Mouse (Mus musculus) limb, embryonic 13.5 days (tissue): ENCODE measurements around the gene Nccrp1. TPM values are rescaled to one million over a fixed set of nuclear protein-coding genes. Genes with fewer than 3 reads are reported as not detected.

ENCODE experiments used
- ATAC-seq: fragments of 200-750 bp; cut with Nextera tagmentation; 2 replicates; pipeline ENCODE4 v1.8.0; 2017; ENCODE audit warnings: low read depth, moderate number of reproducible peaks, moderate TSS enrichment; ENCODE audit not compliant: low FRiP score
- H3K27ac ChIP-seq: fragments of 300-500 bp; sonication (generic); 2 replicates; pipeline ENCODE4 v1.5.1; 2015; ENCODE audit warnings: inconsistent platforms, mild to moderate bottlenecking, moderate library complexity
- H3K27me3 ChIP-seq: fragments of 300-500 bp; sonication (generic); 2 replicates; pipeline ENCODE4 v1.6.1; 2015; ENCODE audit warnings: mild to moderate bottlenecking, inconsistent platforms
- H3K36me3 ChIP-seq: fragments of 300-500 bp; sonication (generic); 2 replicates; pipeline ENCODE4 v1.6.1; 2015; ENCODE audit warnings: inconsistent platforms, mild to moderate bottlenecking, moderate library complexity
- H3K4me1 ChIP-seq: fragments of 300-500 bp; sonication (generic); 2 replicates; pipeline ENCODE4 v1.6.1; 2015; ENCODE audit warnings: inconsistent platforms
- H3K4me2 ChIP-seq: fragments of 300-500 bp; sonication (generic); replicated peaks from 2 replicates; pipeline ENCODE4 v1.6.1; 2015; ENCODE audit warnings: inconsistent platforms, mild to moderate bottlenecking, moderate library complexity
- H3K4me3 ChIP-seq: fragments of 300-500 bp; sonication (generic); 2 replicates; pipeline ENCODE4 v1.5.1; 2015; ENCODE audit warnings: moderate library complexity, mild to moderate bottlenecking, inconsistent platforms
- H3K9ac ChIP-seq: fragments of 300-500 bp; sonication (generic); 2 replicates; pipeline ENCODE4 v1.6.1; 2015; ENCODE audit warnings: mild to moderate bottlenecking, inconsistent platforms
- H3K9me3 ChIP-seq: fragments of 300-500 bp; sonication (generic); 2 replicates; pipeline ENCODE4 v1.6.1; 2016; ENCODE audit warnings: inconsistent platforms
- WGBS: fragments of 180-500 bp; shearing (Covaris S2); methylation state at CpG from one replicate; pipeline ENCODE4 v1.1.7; 2015; 5-methylcytosine and 5-hydroxymethylcytosine counted together
- polyA plus RNA-seq: library from polyadenylated mRNA; unstranded; fragments of >200 nt; fragmentation: Nextera tagmentation; extraction: Ambion mirVana; gene quantifications from 2 replicates; pipeline ENCODE4 v1.2.1, GENCODE M21; 2015

Nccrp1 gene
- polyA plus RNA-seq, 1 experiment from 2014 or later, result not detected

DNA sequence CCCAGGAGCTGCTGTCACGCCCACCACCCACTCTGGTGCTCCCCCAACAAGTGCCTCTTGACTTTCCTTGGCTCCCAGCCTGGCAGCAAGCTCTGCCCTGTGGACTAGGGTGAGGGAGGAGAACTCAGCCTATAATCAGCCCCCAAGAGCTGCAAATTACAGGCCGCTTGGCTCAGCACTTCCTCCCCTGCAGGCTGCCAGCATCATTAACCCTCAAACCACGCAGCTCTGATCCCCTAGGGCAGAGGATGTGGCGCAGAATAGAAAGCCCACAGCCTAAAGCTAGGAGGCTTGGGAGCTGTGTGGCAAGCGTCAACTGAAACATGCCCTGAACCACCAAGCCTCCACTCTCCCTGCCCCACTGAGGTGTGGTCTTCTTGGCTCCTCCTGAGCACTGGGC is 18.4 kb upstream of the Nccrp1 start:
- Histone ChIP-seq H3K9ac (0 out of 2 replicates have a peak overlapping the region, but pooled peaks have one; percentile 4), H3K9me3 (no peaks in the 10 kb centered on the region), H3K4me2 (no peak overlapping the region), H3K27me3 (no peaks in the 10 kb centered on the region), H3K27ac (no peak overlapping the region), H3K4me3 (no peak overlapping the region), H3K36me3 (peaks cover 92% of the 10 kb centered on the region), H3K4me1 (peaks cover 7% of the 10 kb centered on the region)
- WGBS, result 73% methylated on average over 5 of the region's 5 CpGs
- no peak for ATAC-seq

DNA sequence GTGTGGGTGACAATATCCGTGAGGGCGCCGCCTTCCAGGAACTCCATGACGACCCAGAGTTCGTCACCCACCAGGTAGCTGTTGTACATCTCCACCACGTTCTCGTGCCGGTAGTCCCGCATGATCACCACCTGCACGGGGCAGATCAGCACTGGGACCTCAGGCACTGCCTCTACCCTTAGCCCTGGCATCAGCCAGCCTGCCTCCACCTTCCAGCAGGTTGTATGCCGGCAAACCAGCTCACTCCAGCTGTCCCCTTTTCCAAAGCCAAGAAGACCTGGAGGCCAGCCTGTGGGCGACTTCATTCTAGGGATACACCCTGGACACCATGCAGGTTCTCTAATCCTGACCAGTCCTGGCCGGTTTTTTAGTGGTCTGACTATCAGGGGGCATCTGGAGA is 15.9 kb upstream of the Nccrp1 start:
- Histone ChIP-seq H3K4me3 (no peak overlapping the region), H3K36me3 (peaks cover 93% of the 10 kb centered on the region), H3K9ac (no peak overlapping the region), H3K4me2 (no peak overlapping the region), H3K4me1 (no peaks in the 10 kb centered on the region), H3K27me3 (no peaks in the 10 kb centered on the region), H3K27ac (no peak overlapping the region), H3K9me3 (no peaks in the 10 kb centered on the region)
- 93% methylated on average over 13 of the region's 13 CpGs for WGBS
- no peak for ATAC-seq

DNA sequence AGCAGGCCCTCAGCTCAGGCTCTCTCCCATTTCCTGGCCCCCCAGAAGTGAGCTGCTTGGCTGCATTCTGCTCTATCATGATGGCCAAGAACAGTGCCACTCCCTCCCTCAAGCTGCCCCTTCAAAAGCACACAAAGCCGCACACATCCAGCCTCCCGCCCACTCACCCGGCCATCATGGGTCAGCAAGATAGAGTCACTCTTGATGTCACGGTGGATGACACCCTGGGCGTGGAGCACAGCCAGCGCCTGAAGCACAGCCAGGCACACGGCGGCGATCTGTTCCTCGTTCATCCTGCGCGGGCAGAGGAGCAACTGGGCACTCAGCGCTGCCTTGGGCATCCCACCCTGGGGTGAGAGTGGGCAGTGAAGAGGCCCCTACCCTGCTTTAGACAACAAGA is 15.3 kb upstream of the Nccrp1 start:
- no peak overlapping the region for H3K4me2 ChIP-seq
- H3K4me3 ChIP-seq, result no peak overlapping the region
- WGBS, result 94% methylated on average over 13 of the region's 13 CpGs
- no peaks in the 10 kb centered on the region for H3K27me3 ChIP-seq
- H3K9ac ChIP-seq, result no peak overlapping the region
- no peaks in the 10 kb centered on the region for H3K9me3 ChIP-seq
- H3K36me3 ChIP-seq, result peaks cover 87% of the 10 kb centered on the region
- ATAC-seq, result no peak
- no peak overlapping the region for H3K27ac ChIP-seq
- H3K4me1 ChIP-seq, result no peaks in the 10 kb centered on the region

DNA sequence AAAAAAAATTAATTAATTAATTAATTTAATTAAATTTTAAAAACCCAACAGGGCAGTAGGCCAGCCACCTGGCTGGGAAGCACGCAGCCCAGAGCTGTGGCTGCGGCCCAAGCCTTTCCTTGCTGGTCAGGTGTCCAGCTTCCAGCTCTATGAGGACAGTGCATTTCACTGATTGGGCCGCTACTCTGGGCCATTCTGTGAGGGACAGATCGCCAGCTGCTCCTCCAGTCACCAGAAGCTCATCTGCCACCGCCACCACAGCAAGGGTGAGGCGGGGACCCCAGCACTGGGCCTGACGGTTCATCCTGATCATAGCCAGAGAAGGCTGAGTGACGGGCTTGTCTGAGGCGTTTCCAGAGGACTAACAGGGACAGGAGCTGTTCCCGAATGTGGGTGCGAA is 14.9 kb upstream of the Nccrp1 start:
- 88% methylated on average over 11 of the region's 11 CpGs for WGBS
- ATAC-seq, result no peak
- Histone ChIP-seq H3K27me3 (no peaks in the 10 kb centered on the region), H3K4me3 (no peak overlapping the region), H3K4me2 (no peak overlapping the region), H3K9me3 (no peaks in the 10 kb centered on the region), H3K4me1 (no peaks in the 10 kb centered on the region), H3K9ac (no peak overlapping the region), H3K36me3 (peaks cover 83% of the 10 kb centered on the region), H3K27ac (no peak overlapping the region)

DNA sequence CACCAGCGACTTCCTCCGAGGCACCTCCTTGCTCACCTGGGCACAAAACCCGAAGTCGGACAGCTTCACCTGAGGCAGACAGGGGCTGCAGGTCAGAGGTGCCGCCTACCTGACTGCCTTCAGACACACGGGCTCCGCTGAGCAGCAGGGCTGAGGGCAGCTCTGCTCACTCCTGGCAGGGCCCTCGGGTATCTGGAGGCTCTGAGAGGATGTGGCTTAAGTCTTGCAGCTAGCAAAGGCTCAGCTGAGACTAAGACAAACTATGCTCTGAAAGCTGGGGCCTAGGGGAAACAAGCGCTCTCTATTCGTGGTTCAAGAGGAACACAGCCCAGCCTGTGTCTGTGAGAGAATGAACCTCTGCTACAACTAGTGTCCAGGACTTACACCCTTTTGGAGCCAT is 13.8 kb upstream of the Nccrp1 start:
- Histone ChIP-seq H3K4me2 (no peak overlapping the region), H3K27ac (no peak overlapping the region), H3K27me3 (no peaks in the 10 kb centered on the region), H3K9ac (no peak overlapping the region), H3K9me3 (no peaks in the 10 kb centered on the region), H3K36me3 (peaks cover 72% of the 10 kb centered on the region), H3K4me1 (peaks cover 4% of the 10 kb centered on the region; the same call in 1 of the 2 replicates), H3K4me3 (no peak overlapping the region)
- no peak for ATAC-seq
- WGBS, result 89% methylated on average over 10 of the region's 10 CpGs

DNA sequence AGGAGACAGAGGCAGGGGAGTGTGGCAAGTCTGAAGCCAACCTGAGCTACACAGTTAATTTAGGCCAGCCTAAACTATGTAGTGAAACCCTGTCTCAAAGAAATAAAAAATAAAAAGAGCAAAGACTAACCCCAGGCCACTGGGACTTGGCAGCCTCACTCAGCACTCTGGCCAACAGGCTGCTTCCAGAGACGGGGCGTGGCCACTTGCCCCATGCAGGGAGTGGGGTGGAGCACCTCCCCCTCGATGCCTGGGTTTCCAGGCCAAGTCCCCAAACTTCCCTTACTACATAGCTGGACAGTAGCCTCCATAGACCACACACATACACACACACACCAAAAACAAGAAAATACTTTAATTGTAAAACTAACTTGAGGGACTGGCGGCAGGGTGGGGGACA is 11.4 kb upstream of the Nccrp1 start:
- Histone ChIP-seq H3K9me3 (no peaks in the 10 kb centered on the region), H3K4me1 (peaks cover 4% of the 10 kb centered on the region; the same call in 1 of the 2 replicates), H3K36me3 (peaks cover 48% of the 10 kb centered on the region), H3K9ac (no peak overlapping the region), H3K27ac (no peak overlapping the region), H3K27me3 (no peaks in the 10 kb centered on the region), H3K4me3 (no peak overlapping the region), H3K4me2 (no peak overlapping the region)
- ATAC-seq, result no peak
- WGBS, result 36% methylated on average over 4 of the region's 4 CpGs

DNA sequence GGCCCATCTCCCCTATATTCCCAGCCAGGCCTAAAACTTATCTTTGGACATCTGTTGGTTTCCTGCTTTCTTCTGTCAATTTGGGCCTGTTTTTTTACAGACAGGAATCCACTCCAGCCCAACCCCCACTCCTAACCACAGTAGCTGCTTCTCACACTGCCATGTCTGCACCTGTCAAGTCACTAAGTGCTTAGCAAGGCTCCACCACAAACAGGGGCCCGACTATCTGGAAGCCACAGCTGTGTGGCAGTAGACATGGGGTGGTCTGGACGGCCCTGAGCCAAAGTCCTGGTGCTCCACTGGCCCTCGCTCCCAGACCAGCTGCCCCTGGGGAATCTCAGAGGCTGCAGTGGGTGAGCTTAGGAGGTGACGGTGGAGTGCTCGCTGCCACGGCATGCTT is 10.7 kb upstream of the Nccrp1 start:
- H3K9ac ChIP-seq, result no peak overlapping the region
- WGBS, result 68% methylated on average over 6 of the region's 6 CpGs
- H3K4me1 ChIP-seq, result peaks cover 4% of the 10 kb centered on the region; the same call in 1 of the 2 replicates
- H3K9me3 ChIP-seq, result no peaks in the 10 kb centered on the region
- no peak overlapping the region for H3K27ac ChIP-seq
- peak; percentile 45 for ATAC-seq
- H3K27me3 ChIP-seq, result no peaks in the 10 kb centered on the region
- H3K4me3 ChIP-seq, result no peak overlapping the region
- peaks cover 41% of the 10 kb centered on the region for H3K36me3 ChIP-seq
- no peak overlapping the region for H3K4me2 ChIP-seq

DNA sequence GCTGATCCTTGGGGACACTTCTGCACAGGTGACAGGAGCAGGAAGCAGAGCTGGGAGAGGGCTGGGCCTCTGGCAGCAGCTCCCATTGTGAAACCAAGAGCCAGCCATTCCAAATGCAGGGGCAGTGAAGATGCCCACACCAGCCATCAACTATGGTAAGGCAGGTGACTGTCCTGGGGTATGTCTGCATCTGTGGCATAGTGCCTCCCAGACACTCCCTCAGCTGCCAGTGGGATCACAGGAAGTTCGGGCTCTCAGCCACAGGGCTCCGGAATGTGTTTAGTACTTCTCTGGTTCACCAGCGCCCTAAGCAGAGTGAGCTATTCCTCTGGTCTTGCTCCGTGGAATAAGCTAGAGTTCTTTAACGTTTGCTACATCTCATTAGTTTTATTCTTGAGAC is 10.0 kb upstream of the Nccrp1 start:
- Histone ChIP-seq H3K27ac (no peak overlapping the region), H3K27me3 (no peaks in the 10 kb centered on the region), H3K4me1 (peaks cover 4% of the 10 kb centered on the region; the same call in 1 of the 2 replicates), H3K9ac (no peak overlapping the region), H3K4me3 (no peak overlapping the region), H3K4me2 (no peak overlapping the region), H3K36me3 (peaks cover 34% of the 10 kb centered on the region), H3K9me3 (no peaks in the 10 kb centered on the region)
- 56% methylated on average over 5 of the region's 5 CpGs for WGBS
- no peak for ATAC-seq

DNA sequence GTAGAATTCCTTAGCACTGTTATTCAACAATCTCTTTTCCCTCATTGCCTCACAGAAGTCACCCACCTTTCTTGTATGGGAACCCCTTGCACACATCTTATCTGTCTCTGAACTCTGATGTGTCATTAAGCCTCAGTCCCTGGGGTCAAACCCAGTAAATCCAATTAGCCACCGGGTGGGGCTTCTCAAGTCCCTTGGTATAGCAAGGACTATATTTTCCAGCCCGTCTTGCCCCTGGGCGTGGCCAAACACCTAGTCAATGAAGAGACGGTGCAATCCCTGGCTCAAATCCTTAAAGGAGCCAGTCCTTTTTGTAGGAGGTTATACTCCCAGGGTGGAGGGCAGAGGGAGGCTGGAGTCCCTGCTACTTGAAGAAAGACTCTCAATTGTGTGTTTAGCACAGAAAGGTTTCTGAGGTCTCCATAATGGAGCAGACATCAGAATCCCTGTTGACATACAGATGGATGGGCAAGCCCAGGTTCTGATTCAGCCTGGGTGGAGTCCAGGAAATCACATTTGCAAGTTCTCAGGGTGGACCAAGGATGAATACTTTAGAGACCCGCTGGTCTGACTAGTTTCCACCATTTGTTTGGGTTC is 9.0 kb upstream of the Nccrp1 start:
- no peaks in the 10 kb centered on the region for H3K9me3 ChIP-seq
- no peak for ATAC-seq
- 14% methylated on average over 5 of the region's 5 CpGs for WGBS
- H3K27me3 ChIP-seq, result no peaks in the 10 kb centered on the region
- H3K36me3 ChIP-seq, result peaks cover 27% of the 10 kb centered on the region
- H3K4me1 ChIP-seq, result peaks cover 4% of the 10 kb centered on the region; the same call in 1 of the 2 replicates
- no peak overlapping the region for H3K4me2 ChIP-seq
- H3K4me3 ChIP-seq, result no peak overlapping the region
- no peak overlapping the region for H3K9ac ChIP-seq
- no peak overlapping the region for H3K27ac ChIP-seq

DNA sequence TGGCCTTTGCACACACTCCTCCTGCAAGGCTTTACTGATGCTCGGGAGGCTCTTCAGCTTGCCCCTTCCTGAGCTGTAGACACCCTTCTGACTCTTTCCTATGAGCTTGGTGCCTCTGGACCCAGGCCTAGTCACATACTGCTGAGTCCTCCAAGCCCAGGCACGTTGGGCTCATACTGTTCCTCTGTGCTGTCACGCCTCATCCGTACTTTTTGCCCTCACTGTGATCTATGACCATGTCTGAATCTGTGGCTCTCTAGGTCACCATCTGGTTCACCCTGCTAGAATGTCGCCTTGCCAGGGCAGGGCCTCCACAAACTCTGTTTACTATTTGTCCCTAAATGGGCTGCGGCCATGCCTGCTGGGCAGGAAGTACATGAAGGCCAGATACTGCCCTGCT is 6.0 kb upstream of the Nccrp1 start:
- Histone ChIP-seq H3K4me2 (no peak overlapping the region), H3K4me1 (peaks cover 4% of the 10 kb centered on the region; the same call in 1 of the 2 replicates), H3K9ac (no peak overlapping the region), H3K4me3 (no peak overlapping the region), H3K36me3 (no peaks in the 10 kb centered on the region; the same call in 1 of the 2 replicates), H3K27ac (no peak overlapping the region), H3K9me3 (no peaks in the 10 kb centered on the region), H3K27me3 (peaks cover 6% of the 10 kb centered on the region)
- ATAC-seq, result no peak
- WGBS, result 90% methylated on average over 6 of the region's 6 CpGs

DNA sequence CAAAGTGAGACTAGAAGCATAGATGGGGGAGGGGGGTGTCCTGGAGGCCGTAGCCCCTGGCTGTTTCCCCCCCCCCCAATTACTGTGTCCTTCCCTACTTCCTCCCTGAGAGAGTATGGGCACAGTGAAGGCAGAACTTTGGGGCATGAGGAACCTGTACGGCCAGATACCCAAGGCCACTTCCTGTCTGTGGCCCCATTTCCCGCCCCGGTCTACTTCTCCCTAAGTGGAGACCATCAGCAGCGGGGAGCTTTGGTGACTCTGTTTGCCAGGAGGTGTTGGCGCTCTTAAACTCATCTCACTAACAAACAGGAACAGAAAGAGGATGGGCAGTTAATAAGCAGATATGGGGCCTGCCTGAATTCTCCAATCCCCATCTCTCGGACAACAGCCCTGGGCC is 574 bp upstream of the Nccrp1 start:
- H3K27me3 ChIP-seq, result peaks cover 55% of the 10 kb centered on the region

DNA sequence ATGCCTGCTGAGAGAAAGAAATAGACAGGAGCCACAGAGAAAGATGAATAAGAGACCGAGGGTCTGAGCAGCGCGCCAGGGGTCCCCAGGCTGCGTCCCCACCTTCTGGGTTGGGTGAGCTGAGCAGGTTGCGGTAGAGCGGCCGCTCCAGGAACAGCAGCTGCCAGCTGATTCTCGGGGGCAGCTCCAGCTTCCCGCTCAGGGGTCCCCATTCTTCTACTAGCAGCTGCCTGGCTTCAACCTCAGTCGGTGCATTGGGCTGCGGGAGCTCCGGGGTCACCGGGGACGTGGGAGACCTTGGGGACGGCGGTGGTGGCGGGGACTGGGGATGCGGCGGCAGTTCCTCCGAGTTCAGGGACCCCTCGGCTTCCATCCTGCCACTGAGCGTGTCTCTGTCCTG is 405 bp downstream of the Nccrp1 start:
- Histone ChIP-seq H3K4me3 (peak overlapping the region; percentile 34), H3K36me3 (no peaks in the 10 kb centered on the region), H3K27ac (no peak overlapping the region), H3K9me3 (no peaks in the 10 kb centered on the region), H3K9ac (peak overlapping the region; percentile 51; the same call in 1 of the 2 replicates), H3K27me3 (peaks cover 55% of the 10 kb centered on the region), H3K4me2 (peak overlapping the region; percentile 57), H3K4me1 (peaks cover 19% of the 10 kb centered on the region)
- no peak for ATAC-seq
- 2% methylated on average over 20 of the region's 22 CpGs for WGBS

More for the DNA sequence above, 574 bp upstream of the Nccrp1 start:
- 65% methylated on average over 7 of the region's 7 CpGs for WGBS
- no peak overlapping the region for H3K4me3 ChIP-seq
- no peaks in the 10 kb centered on the region for H3K9me3 ChIP-seq
- no peak for ATAC-seq
- H3K9ac ChIP-seq, result no peak overlapping the region
- no peak overlapping the region for H3K4me2 ChIP-seq
- H3K27ac ChIP-seq, result no peak overlapping the region
- H3K4me1 ChIP-seq, result peaks cover 19% of the 10 kb centered on the region
- no peaks in the 10 kb centered on the region for H3K36me3 ChIP-seq

DNA sequence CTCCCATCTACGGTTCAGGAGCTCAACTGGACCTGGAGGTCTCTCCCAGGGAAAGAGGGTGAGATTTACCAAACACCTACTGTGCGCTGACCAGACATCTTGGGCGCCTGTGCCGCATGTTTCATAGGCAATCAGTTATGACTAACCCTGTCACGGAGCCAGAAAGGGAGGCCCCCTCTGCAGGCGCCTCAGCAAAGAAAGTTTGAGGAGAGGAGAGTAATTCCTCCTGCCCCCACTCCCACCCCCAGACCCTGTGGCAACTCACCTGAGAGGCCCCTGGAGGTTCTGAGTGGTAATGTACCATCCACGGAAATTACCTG is 1.2 kb downstream of the Nccrp1 start:
- H3K4me3 ChIP-seq, result no peak overlapping the region
- H3K9me3 ChIP-seq, result no peaks in the 10 kb centered on the region
- no peak for ATAC-seq
- H3K27me3 ChIP-seq, result peaks cover 55% of the 10 kb centered on the region
- no peak overlapping the region for H3K9ac ChIP-seq
- 36% methylated on average over 7 of the region's 7 CpGs for WGBS
- H3K36me3 ChIP-seq, result no peaks in the 10 kb centered on the region
- peaks cover 19% of the 10 kb centered on the region for H3K4me1 ChIP-seq
- H3K27ac ChIP-seq, result no peak overlapping the region
- H3K4me2 ChIP-seq, result no peak overlapping the region
